Mouse (Mus musculus) right cerebral cortex, postnatal 36 days (tissue): Measurements from ENCODE around the gene Fam213b.
A peak's percentile ranks its signal among the peaks of the same experiment; 100 is the strongest.

Source experiments
- DNase-seq, 2 experiments: peaks; one replicate each; pipeline ENCODE4 v3.0.0; 2022; ENCODE audit warnings: low spot score in 2 of 2, mixed read lengths in 1 of 2

Fam213b gene

GRCm38 (mm10) chr4:154922931-154923330, 24.0 kb upstream of the Fam213b start:
- no peak for DNase-seq

DNA sequence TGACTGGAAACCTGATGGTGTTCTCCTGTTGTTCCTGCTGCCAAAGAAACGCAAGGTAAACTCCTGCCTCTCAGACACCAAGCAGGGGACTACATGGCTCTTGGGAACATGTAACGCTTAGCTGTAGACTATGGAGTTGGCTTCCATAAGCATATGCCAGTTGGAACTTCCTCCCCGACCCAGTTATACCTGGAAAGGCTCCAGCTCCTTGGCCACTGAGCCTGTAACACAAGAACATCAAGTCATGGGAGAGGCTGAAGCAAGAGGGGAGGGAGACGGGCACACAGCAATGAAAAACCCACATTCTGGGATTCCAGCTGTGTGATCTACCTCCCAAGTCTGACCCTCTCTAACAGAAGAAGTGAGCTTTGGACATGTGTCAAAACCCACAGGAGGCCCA, 23.4 kb upstream of the Fam213b start:
- no peak for DNase-seq

DNA sequence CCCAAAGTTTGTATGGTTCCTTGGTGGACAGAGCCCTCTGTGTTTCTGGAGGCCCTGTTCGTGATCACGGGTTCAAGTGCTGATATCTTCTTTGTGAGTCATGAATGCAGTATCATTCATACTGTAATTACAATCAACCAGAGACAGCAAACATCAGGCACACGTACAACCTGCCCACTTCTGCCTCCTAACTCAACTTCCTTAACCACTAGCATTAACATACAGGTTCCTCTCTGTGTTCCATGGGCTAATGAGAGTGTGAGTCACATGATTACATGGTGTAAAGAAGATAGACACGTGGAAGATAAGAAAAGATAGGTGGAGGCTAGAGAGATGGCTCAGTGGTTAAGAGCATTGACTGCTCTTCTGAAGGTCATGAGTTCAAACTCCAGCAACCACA, 17.7 kb upstream of the Fam213b start:
- no peak for DNase-seq

GRCm38 (mm10) chr4:154915286-154915685, 16.4 kb upstream of the Fam213b start:
- DNase-seq = no peak

- no peak for DNase-seq
Observed at GRCm38 (mm10) chr4:154914707-154915106, 15.8 kb upstream of the Fam213b start.

DNA sequence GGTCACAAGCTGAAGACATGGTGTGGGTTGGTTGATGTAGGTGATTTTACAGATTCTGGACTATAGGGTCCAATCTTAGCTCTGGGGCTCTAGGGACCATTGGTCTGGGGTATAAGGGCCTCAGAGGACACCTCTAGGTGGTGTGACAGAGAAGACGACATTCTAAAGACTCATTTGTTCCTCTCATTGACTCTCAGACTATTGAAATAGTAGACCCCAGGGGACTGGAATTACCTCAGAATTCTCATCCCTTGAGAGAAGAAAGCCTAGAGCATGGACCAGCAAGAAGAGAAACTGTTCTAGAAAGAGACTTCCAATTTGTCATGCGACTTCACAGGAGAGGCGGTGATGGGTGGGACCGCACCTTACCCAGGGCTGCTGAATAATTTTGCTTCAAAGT, 15.3 kb upstream of the Fam213b start:
- DNase-seq = no peak

- no peak for DNase-seq
Observed at GRCm38 (mm10) chr4:154913845-154914244, 14.9 kb upstream of the Fam213b start.

DNA sequence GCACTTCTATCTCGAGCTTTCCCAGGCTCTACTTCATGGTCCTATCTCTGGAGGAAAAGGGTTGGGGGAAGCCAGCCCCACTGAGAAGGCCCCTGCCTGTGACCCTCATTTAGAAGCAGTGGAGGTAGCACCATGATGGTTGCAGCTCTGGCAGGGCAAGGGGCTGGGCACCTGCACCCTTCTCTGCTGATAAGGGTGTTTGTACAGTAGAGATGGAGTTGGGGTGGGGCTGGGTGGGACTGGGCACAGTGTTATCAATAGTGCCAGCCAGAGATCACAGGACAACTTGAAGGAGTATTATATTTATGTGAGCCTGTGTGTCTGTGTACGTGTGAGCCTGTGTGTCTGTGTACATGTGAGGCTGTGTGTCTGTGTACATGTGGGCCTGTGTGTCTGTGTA, 12.7 kb upstream of the Fam213b start:
- no peak for DNase-seq

- no peak for DNase-seq
Observed at GRCm38 (mm10) chr4:154910606-154911522, 11.9 kb upstream of the Fam213b start.

DNA sequence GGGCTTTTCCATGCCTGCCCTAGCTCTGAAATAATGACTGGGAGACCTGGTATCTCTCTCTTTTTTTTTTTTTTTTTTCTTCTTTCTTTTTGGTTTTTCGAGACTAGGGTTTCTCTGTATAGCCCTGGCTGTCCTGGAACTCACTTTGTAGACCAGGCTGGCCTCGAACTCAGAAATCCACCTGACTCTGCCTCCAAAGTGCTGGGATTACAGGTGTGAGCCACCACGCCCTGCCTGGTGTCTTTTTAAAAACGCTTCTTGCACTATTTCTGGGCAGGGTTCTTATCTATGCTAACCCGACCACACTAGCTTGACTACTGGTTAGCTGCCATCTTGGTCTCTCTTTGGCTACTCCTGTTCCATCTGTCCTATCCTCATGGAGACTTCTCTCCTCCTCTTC, 9.6 kb upstream of the Fam213b start:
- no peak for DNase-seq

DNA sequence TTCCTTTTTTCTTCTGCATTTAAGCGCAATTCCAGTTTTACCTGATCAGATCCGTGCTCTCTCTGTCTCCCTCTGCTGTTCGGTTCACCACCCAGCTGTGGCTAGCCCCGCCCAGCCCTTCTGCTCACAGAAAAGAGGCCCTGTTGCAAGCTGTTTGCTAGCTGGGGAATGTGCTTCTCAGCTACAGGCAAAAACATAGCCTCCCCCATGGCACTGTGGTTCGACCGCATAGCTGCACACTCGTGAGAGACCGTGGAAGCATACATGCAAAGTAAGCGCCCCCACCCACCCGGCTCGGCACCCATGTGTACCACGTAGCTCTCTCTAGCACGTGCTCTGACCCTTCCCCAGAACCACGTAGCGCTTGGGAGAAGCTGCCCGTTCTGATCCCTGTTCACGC, 8.9 kb upstream of the Fam213b start:
- peak in 1 of 2 experiments; percentile 30 for DNase-seq

DNA sequence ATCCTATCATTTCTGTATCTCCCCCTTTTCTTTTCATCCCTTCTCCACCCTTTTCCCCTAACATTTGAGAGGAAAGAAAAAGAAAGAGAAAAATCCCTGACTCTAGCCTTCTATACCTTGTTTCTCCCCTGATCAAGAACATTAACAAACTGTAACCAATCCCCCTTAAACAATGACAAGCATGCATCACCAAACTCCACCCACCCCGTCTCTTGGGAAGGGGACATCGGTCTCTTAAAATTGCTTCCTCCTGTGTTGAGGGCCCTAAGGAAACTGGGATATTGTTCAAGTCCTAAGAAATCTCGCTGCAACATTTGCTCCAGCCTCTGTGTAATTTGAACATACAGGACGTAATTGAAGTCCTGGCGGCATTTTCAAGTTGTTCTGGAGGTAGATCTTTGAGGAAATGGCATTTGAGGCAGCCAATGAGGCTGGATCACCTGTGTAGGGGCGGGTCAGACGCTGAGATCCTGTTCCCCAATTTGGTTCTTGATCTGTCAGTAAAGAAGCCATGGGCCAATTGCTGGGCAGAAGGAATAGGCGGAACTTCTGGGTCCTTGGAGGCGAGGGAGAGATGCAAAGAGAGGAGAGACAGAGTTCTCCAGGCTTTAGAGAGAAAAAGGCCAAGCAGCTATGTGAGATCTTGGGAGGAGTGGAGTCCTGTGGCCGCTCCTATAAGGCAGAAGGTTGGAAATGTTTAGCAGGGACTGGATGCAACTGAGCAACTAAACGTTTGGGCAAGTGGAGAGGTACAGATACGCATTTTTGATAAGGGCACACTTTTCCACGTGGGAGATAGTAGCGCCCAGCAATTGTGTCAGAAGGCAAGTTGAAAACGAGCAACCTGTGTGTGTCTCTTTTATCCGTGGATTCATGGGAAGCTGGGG, 5.5 kb upstream of the Fam213b start:
- DNase-seq = peak; percentile 86 to 90

DNA sequence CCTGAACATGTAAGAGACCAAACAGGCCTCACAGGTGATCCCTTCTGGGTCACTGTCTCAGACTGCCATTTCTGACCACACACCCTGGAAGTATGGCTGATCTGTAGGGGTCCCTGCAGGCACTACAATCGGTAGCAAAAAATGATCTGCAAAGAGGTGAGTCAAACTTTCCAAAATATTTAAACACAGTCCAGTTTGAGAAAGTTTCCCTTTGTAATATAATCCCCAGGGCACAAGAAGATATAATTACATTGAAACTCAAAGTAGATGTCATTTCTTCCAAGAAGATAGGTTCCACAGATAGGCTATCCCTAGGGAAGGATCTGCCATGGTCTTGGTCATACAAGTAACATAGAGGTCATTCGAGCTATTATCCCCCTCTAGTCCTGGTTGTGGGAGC, 3.4 kb upstream of the Fam213b start:
- DNase-seq = no peak

GRCm38 (mm10) chr4:154897676-154898465, 1.1 kb downstream of the Fam213b start:
- no peak for DNase-seq

GRCm38 (mm10) chr4:154895549-154895948, 3.4 kb downstream of the Fam213b start:
- DNase-seq = no peak

- DNase-seq = no peak
Observed at GRCm38 (mm10) chr4:154890887-154891286, 8.0 kb downstream of the Fam213b start.

DNA sequence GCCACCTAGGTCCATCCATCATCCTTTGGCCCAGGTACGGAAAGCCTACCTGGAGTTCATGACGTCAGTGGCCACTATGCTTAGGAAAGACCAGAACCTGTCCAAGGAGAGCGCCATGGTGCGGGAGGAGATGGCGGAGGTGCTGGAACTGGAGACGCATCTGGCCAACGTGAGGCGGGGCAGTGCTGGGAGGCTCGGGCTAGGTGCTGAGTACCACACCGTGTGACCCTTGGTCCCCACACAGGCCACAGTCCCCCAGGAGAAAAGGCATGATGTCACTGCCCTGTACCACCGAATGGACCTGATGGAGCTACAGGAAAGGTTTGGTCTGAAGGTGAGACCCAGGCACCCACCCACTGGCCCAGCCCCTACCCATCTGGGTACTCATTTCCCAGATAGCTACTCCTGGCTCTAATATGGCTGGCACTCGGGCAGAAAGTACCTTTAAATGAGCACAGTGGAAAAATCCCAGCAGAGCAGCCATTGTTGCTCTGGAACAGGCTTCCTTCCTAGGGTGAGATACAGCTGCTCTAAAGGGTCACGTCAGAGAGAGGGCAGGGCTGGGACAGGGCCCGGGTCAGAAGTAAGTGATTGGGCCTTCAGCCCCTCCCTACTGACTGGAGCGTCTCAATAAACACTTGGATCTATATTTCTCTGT, 11.2 kb downstream of the Fam213b start:
- no peak for DNase-seq

- DNase-seq = no peak
Observed at GRCm38 (mm10) chr4:154886876-154887592, 11.9 kb downstream of the Fam213b start.

DNA sequence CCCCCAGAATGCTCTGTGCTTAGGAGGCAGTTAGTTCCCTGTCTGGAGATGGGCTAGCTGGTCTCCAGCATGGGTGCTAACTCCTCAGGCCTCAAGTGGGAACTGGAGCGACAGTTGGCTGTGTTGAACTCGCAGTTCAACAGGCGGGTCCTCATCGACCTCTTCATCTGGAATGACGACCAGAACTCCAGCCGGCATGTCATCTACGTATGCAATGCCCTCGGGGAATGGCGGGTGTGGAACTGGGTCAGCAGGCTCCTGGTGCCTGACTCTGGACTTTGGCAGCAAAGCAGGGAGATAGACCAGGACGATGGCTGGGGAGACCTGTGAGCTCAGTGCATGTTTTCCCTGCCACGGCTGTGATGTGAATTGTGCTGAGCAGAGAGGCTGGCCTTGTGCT, 13.5 kb downstream of the Fam213b start:
- DNase-seq = no peak

DNA sequence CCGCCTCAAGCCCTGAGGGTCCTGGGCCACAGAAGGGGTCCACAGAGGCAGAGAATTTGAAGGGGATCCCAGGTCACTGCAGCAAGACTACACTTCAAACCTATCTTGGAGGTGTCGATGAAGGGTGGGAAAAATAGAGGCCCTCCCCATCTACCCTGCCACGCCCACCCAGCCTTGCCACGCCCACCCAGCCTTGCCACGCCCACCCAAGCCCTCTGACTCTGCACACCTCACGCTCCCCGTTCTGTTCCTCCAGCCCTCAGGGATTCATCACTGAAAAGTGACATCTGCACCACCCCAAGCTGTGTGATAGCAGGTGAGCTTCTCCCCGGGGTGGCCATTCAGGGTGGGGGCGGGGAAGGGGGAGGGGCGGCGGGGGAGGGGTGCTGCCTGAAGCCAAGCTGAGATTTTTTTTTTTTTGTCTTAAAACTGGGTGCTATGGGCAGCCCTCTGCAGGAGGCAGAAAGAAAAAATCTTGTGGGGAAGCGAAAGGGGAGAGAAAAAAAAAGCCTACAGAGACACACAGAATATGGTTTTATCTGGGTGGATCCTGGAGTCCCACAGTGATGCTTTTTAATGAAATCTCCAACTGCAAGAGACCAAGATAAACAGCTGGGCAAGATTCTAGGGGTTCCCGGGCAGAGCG, 16.8 kb downstream of the Fam213b start:
- no peak for DNase-seq
